ENCODE assay signal across 17 mouse cellular contexts in the genomic region with DNA sequence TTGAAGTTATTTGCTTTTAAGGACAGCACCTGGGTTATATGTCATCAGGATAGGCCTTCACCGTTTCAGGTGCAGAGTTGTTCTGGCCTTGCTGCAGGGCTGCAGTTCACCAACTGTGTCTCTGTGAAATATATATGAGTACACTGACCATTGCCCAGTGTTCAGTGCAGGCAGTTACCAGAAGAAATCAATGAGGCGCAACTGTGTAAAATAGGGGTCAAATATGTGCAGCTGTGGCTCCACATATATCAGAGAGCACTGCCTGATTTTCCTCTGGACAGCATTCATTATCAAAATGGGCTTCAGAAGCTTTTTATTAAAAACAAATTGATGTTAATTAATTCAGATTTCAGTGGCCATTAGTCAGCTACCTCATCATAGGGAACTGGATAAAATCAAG.
"Had no signal": no experiment of that assay in that cellular context is flagged by ENCODE, and none has a peak within 500 bp of the region (broad histone marks: within the 10 kb centered on the region; RNA-seq: fewer than 3 reads in every experiment).

No protein-coding gene starts in this region.

- H3K9me3 ChIP-seq: midbrain, embryonic 13.5 days; midbrain, embryonic 15.5 days; neural tube, embryonic 12.5 days had no signal

- H3K4me2 ChIP-seq: lung, embryonic 14.5 days; midbrain, embryonic 11.5 days; midbrain, embryonic 13.5 days; midbrain, embryonic 15.5 days; neural tube, embryonic 12.5 days had no signal

- DNase-seq: lung, adult 18-20 months; lung, embryonic 14.5 days; lung, postnatal 10 days; lung, postnatal 4 days; right cerebral cortex, adult 18-20 months; right cerebral cortex, postnatal 25 days; right cerebral cortex, postnatal 4 days; spleen, adult 18-20 months; thymus, adult 18-20 months; thymus, postnatal 14 days; thymus, postnatal 36 days had no signal

- H3K9ac ChIP-seq: liver, embryonic 14.5 days; lung, embryonic 14.5 days; midbrain, embryonic 13.5 days; midbrain, embryonic 15.5 days; neural tube, embryonic 12.5 days had no signal

- H3K27ac ChIP-seq: liver, embryonic 14.5 days; midbrain, embryonic 13.5 days; midbrain, embryonic 15.5 days; neural tube, embryonic 12.5 days had no signal

- H3K4me1 ChIP-seq: midbrain, embryonic 13.5 days; midbrain, embryonic 15.5 days; neural tube, embryonic 12.5 days had no signal

- ATAC-seq: midbrain, embryonic 13.5 days; midbrain, embryonic 15.5 days had no signal

- H3K36me3 ChIP-seq: midbrain, embryonic 13.5 days; midbrain, embryonic 15.5 days; neural tube, embryonic 12.5 days had no signal

- H3K27me3 ChIP-seq: midbrain, embryonic 13.5 days; midbrain, embryonic 15.5 days; neural tube, embryonic 12.5 days had no signal

- H3K4me3 ChIP-seq: midbrain, embryonic 13.5 days; midbrain, embryonic 15.5 days; myocyte; neural tube, embryonic 12.5 days had no signal
